Mouse (Mus musculus): ENCODE measurements around the gene Dixdc1.

DNA sequence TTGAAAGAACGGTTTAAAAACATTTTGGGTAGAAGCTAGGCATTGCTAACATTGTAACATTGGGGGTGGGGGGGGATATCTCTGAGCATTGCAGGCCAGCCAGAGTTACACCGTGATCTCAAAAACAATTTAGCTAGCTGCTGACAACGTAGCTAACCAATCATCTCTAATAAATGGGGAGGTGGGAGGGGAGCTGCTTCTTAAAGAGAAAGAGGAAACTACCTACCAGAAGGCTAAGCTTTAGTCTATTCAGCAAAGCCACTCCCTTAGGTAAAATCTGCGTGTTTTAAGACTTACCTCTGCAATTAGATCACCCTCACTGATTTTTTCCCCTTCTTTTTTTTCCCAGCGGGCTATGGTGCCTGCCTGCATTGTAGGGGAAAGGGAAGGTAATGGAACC, 80.9 kb downstream of the Dixdc1 start:
- TF ChIP-seq CTCF (IDR thresholded peaks at IDR 0.05; ENCODE audit: low read depth) (no peak), EP300 (IDR thresholded peaks at IDR 0.05; ENCODE audit: low read depth) (no peak)

Data from liver, postnatal 0 days (tissue).